Mouse (Mus musculus) liver, postnatal 0 days (tissue): ENCODE results near the gene Olfr902. TPM values are rescaled to one million over a fixed set of nuclear protein-coding genes. Genes with fewer than 3 reads are reported as not detected.
"Not testable (repeated sequence)": the region's sequence is repeated elsewhere in the genome, so short reads cannot be mapped to it uniquely, and the experiment has no call there.

ENCODE experiments used
- ATAC-seq: fragments of 200-750 bp; cut with Nextera tagmentation; 2 replicates; pipeline ENCODE4 v1.8.0; 2017; ENCODE audit warnings: mild to moderate bottlenecking, moderate library complexity
- DNase-seq: peaks from one replicate; pipeline ENCODE4 v3.0.0-alpha.2; 2016
- H3K27ac ChIP-seq: fragments of 300-500 bp; sonication (generic); 2 replicates; pipeline ENCODE4 v1.5.1; 2014; ENCODE audit warnings: antibody characterized with exemption, moderate library complexity, mild to moderate bottlenecking, low read depth
- H3K27me3 ChIP-seq: fragments of 300-500 bp; sonication (generic); 2 replicates; pipeline ENCODE4 v1.6.1; 2014; ENCODE audit warnings: low read length, control low read depth, mixed read lengths; ENCODE audit not compliant: insufficient read depth
- H3K36me3 ChIP-seq: fragments of 300-500 bp; sonication (generic); replicated peaks from 2 replicates; pipeline ENCODE4 v1.6.1; 2014; ENCODE audit warnings: mild to moderate bottlenecking, control low read depth, low read length, moderate library complexity, mixed read lengths; ENCODE audit not compliant: insufficient read depth
- H3K4me1 ChIP-seq: fragments of 300-500 bp; sonication (generic); 2 replicates; pipeline ENCODE4 v1.6.1; 2014; ENCODE audit warnings: antibody characterized with exemption, mild to moderate bottlenecking, control low read depth; ENCODE audit not compliant: insufficient read depth
- H3K4me2 ChIP-seq: fragments of 300-500 bp; sonication (generic); 2 replicates; pipeline ENCODE4 v1.6.1; 2014; ENCODE audit warnings: low read depth, mild to moderate bottlenecking, low read length, moderate library complexity, mixed read lengths
- H3K4me3 ChIP-seq: fragments of 300-500 bp; sonication (generic); 2 replicates; pipeline ENCODE4 v1.5.1; 2014; ENCODE audit warnings: low read depth, low read length
- H3K9ac ChIP-seq: fragments of 300-500 bp; sonication (generic); replicated peaks from 2 replicates; pipeline ENCODE4 v1.6.1; 2014; ENCODE audit warnings: mild to moderate bottlenecking, moderate library complexity
- H3K9me3 ChIP-seq: fragments of 300-500 bp; sonication (generic); 2 replicates; pipeline ENCODE4 v1.6.1; 2016; ENCODE audit warnings: mild to moderate bottlenecking, control low read depth, low read length, mixed read lengths
- CTCF ChIP-seq: sonication (generic); IDR thresholded peaks from 2 replicates; pipeline ENCODE4 v1.5.1; 2016; ENCODE audit warnings: antibody characterized with exemption, low read depth
- EP300 ChIP-seq: IDR thresholded peaks from 2 replicates; pipeline ENCODE4 v1.6.1; 2016; ENCODE audit warnings: antibody characterized with exemption, low read depth, mild to moderate bottlenecking
- WGBS: fragments of 180-500 bp; shearing (Covaris S2); extraction: QIAGEN DNeasy Blood & Tissue Kit; methylation state at CpG from one replicate; pipeline ENCODE4 v1.1.7; 2014; ENCODE audit not compliant: insufficient replicate concordance; 5-methylcytosine and 5-hydroxymethylcytosine counted together
- polyA plus RNA-seq: library from polyadenylated mRNA; unstranded; fragments of >200 nt; fragmentation: Nextera tagmentation; extraction: Ambion mirVana; gene quantifications from 2 replicates; pipeline ENCODE4 v1.2.1, GENCODE M21; 2015

Gene Olfr902
- not detected in 2 replicates for polyA plus RNA-seq

DNA sequence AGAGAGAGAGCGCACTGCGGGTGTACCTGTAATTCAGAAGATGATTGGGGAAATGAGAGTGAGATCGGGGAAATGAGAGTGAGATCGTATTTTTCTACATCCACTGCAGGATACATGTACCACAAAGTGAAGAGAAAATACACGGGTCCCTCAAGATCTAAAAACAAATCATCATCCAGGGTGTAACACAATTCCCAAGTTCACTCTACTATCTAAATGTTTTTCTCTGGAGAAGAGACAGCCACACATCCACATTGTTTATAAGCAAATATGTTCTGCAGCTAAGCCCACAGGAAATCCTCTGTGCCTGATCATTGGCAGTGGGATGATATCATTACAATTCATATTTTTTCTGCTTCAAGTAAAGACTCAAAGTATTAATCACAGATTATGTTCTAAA lies at the start of gene Olfr902:
Gene Olfr902, plus strand, starts transcription at position 301 of the 400 bp plus-strand sequence.
- Histone ChIP-seq H3K4me2 (no peak within 1 kb of the TSS), H3K9ac (no peak within 1 kb of the TSS), H3K36me3 (no peaks in the 10 kb centered on the region), H3K27me3 (no peaks in the 10 kb centered on the region), H3K9me3 (no peaks in the 10 kb centered on the region), H3K4me3 (no peak within 1 kb of the TSS), H3K4me1 (no peaks in the 10 kb centered on the region), H3K27ac (no peak within 1 kb of the TSS)
- ATAC-seq, result no peak
- TF ChIP-seq EP300 (no peak), CTCF (no peak)
- DNase-seq, result no peak
- WGBS, result 77% methylated on average over 5 of the region's 5 CpGs

DNA sequence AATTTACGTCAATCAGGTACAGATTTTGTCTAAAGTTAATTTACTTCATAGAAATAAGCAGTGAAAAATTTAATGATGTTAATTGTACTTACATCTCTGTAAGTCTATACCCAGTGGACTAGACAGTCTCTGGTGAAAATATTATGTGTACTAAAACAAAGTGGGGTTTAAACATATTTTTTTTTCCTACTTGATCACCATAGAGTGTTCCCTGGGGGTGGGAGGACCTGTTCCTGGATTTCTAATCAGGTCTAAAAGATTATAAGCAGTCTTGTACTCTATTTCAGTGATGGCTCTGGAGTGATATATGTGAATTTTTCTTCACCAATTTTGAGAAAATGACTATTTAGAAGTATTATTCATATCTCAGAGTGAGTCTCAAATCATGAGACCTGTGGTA lies 46.1 kb upstream of the Olfr902 start, which contains the start of gene Olfr147:
Gene Olfr147, plus strand, starts transcription at position 301 of the 400 bp plus-strand sequence.
- DNase-seq, result no peak
- Histone ChIP-seq H3K9me3 (no peaks in the 10 kb centered on the region), H3K4me2 (no peak within 1 kb of the TSS), H3K27me3 (no peaks in the 10 kb centered on the region), H3K4me1 (no peaks in the 10 kb centered on the region), H3K36me3 (no peaks in the 10 kb centered on the region), H3K4me3 (no peak within 1 kb of the TSS), H3K27ac (no peak within 1 kb of the TSS), H3K9ac (no peak within 1 kb of the TSS)
- no peak for TF ChIP-seq CTCF
- TF ChIP-seq EP300, result no peak
- ATAC-seq, result no peak
- 65% methylated on average over 1 of the region's 1 CpGs for WGBS

DNA sequence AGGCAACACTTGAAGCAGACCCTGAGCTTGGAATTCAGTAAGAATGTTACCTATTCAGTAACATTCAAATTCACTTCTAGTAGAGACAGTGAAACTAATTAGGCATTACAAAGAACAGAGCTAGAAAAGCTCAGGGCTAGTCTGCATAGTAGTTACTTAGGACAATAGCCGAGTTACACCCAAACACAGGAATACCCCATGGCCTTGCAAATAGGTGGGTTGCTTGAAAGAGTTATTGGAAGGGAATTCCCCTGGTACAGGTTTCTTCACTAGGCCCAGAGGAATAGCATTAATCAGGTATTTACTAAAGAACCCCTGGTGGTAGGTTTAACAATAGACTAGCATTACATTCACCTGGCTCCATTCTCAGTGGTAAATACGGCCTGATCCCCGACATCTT lies 40.0 kb upstream of the Olfr902 start:
- 87% methylated on average over 3 of the region's 3 CpGs for WGBS
- not testable (repeated sequence) for H3K9me3 ChIP-seq, H3K4me1 ChIP-seq, H3K27ac ChIP-seq, H3K9ac ChIP-seq, DNase-seq, H3K27me3 ChIP-seq, H3K4me3 ChIP-seq, H3K36me3 ChIP-seq, ATAC-seq, H3K4me2 ChIP-seq

DNA sequence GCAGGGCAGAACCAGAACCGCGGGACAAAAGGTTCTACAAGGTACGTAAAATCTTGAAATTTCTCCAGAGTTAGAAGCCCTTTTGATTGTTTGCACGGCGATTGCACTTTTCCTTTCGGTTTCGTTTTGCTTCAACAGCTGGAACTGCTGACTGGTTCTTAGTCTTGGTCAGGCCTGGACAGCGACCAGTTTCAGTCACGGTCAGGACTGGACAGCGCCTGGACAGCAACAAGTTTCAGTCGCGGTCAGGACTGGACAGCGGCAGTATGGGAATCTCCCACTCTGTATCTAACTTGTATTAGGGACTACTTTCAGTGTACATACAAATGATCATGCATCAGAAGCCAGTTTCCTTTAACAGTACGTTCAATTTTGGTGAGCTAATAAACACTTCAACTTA lies 34.0 kb upstream of the Olfr902 start:
- ATAC-seq, H3K9me3 ChIP-seq, DNase-seq, H3K4me1 ChIP-seq, H3K27me3 ChIP-seq, H3K4me3 ChIP-seq, H3K9ac ChIP-seq, H3K4me2 ChIP-seq, H3K36me3 ChIP-seq, H3K27ac ChIP-seq: not testable (repeated sequence)
- WGBS, result 83% methylated on average over 14 of the region's 14 CpGs

DNA sequence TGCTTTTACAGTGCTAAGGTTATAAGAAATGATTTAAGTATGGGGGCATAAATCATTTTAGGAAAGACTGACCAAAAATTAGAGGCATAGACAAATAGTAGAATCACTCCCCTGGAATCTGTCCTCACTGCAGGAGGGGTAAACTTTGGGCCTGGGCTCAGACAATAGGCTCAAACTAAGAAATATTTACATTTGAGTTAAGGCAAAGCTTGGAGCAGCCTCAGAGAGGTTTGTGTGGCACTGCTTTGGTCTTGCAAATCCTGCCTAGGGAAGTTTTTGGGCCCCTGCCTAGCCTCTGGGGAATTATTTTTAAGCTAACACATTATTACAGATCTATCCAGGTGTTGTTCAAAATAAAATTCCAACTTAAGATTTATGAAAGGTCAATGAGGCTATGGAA lies 23.7 kb upstream of the Olfr902 start:
- H3K36me3 ChIP-seq, result no peaks in the 10 kb centered on the region
- no peak overlapping the region for H3K9ac ChIP-seq
- H3K9me3 ChIP-seq, result no peaks in the 10 kb centered on the region
- H3K27ac ChIP-seq, result no peak overlapping the region
- no peaks in the 10 kb centered on the region for H3K27me3 ChIP-seq
- ATAC-seq (no peak), DNase-seq (no peak)
- H3K4me2 ChIP-seq, result no peak overlapping the region
- H3K4me1 ChIP-seq, result no peaks in the 10 kb centered on the region
- TF ChIP-seq EP300 (no peak), CTCF (no peak)
- H3K4me3 ChIP-seq, result no peak overlapping the region

DNA sequence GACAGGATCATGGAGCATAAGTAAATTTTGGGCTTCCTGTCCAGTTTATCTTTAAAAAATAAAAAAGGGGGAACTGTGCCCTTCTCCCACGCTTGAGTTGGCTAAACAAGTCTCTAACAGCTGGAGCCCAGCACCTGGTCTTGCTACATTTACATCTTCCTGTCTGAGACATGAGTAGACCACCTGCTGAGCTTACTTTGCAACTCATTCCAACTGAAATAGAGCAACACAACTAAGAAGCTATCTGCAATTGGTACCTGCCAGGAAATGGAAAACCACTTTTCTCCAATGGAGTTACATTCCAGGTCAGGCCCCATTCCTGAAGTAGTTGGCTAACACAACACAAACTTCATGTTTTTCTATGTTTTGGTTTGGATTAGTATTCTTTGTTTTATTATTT lies 20.4 kb upstream of the Olfr902 start:
- no peak overlapping the region for H3K27ac ChIP-seq
- WGBS, result 32% methylated on average over 1 of the region's 1 CpGs

DNA sequence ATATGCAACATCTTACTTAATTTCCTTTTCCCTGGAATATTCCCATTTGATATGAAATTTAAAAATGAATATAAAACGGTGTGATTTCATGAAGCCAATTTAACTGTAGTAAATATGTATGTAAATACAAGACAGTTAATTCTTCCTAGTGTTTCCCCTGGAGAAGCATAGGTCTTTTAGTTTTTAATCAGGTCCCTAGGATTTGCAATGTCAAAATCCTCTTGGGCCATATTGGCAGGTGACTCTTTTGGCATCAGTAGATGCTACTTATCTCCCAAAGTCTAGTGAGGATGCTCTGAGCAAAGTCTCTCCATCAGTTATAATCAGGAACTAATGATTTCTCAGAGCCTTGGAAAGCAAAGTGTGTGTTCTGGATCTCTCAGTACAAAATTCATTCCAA lies 18.3 kb upstream of the Olfr902 start, which contains the start of gene Olfr901:
Gene Olfr901, plus strand, starts transcription at position 301 of the 400 bp plus-strand sequence.
- no peaks in the 10 kb centered on the region for H3K36me3 ChIP-seq
- no peak within 1 kb of the TSS for H3K27ac ChIP-seq
- H3K9ac ChIP-seq, result no peak within 1 kb of the TSS
- no peak within 1 kb of the TSS for H3K4me3 ChIP-seq
- H3K4me1 ChIP-seq, result no peaks in the 10 kb centered on the region
- 84% methylated on average over 1 of the region's 1 CpGs for WGBS
- H3K27me3 ChIP-seq, result no peaks in the 10 kb centered on the region
- no peak for TF ChIP-seq EP300
- no peak for TF ChIP-seq CTCF
- DNase-seq, result no peak
- no peak within 1 kb of the TSS for H3K4me2 ChIP-seq
- no peaks in the 10 kb centered on the region for H3K9me3 ChIP-seq
- no peak for ATAC-seq

More for the DNA sequence above, 20.4 kb upstream of the Olfr902 start:
- no peak for TF ChIP-seq CTCF
- no peak for TF ChIP-seq EP300
- Histone ChIP-seq H3K4me3 (no peak overlapping the region), H3K9me3 (no peaks in the 10 kb centered on the region), H3K9ac (no peak overlapping the region), H3K27me3 (no peaks in the 10 kb centered on the region), H3K4me1 (no peaks in the 10 kb centered on the region), H3K36me3 (no peaks in the 10 kb centered on the region), H3K4me2 (no peak overlapping the region)
- ATAC-seq (no peak), DNase-seq (no peak)
